Mouse (Mus musculus) stomach, postnatal 0 days (tissue): Measurements from ENCODE around the gene Disc1.

Source experiments
- CTCF ChIP-seq: IDR thresholded peaks from 2 replicates; pipeline ENCODE4 v1.5.1; 2016; ENCODE audit warnings: antibody characterized with exemption, low read depth, mild to moderate bottlenecking, moderate library complexity
- EP300 ChIP-seq: optimal IDR thresholded peaks from 2 replicates; pipeline ENCODE3; 2016; ENCODE audit warnings: antibody characterized with exemption

DNA sequence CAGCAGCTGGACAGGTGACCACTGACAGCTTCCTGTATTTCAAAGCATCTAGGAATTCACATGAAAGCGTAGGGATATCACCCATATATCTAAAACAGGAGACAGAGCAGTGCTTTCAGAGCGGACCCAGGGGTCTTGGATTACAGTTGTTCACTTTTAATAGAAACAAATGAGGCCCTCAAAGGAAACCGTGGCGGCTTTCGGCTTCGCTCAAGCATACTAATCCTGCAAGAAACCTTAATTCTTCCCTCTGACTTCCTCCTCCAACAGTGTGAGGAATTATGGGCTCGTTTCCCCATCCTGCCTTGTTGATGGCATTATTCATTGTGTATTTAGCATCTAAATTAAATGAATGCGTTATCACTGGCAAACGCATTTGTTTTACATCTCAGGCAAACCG lies 252.7 kb downstream of the Disc1 start:
- TF ChIP-seq EP300 (no peak), CTCF (no peak)
